Mouse (Mus musculus): ENCODE measurements at regions not wholly inside any gene's neighbourhood (a gene's known extent, or its start where the extent isn't known, plus 50 kb on each side); places are given as distances from the start of the nearest gene placed in this dataset.

DNA sequence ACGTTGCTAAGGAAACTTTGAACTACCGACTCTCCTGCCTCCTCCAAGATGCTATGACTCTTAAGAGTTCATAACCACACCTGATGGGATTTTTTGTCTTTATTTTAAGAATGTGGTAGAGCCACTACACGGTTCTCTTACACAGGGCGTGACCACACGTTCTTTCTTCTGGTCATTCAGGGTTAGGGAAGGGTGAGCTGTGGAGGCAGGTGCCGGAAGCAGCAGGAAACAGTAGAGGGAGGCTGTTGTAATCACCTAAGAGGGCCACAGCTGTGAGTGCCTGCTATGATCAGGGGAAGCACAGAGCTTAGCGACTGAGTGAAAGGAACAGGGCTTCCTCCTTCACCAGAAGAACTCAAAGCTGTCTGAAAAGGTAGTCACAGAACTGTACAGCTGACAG, 50.6 kb upstream of the Larp1 start:
- in situ Hi-C loops (cut with MboI, MseI): no loop called here

DNA sequence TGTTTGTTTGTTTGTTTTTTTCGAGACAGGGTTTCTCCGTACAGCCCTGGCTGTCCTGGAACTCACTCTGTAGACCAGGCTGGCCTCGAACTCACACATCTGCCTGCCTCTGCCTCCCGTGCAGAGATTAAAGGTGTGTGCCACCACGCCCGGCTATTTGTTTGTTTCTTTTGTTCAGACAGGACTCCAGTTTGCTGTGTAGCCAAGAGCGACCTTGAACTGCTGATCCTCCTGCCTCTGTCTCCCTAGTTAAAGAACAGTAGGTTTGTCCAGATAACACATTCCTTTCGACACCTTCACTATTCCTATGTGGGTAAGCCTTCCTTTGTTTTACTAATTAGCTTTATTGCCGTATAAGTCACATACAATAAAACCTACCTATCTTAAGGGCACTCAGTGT, 52.0 kb upstream of the Larp1 start:
- in situ Hi-C loops (cut with MboI, MseI): no loop called here

DNA sequence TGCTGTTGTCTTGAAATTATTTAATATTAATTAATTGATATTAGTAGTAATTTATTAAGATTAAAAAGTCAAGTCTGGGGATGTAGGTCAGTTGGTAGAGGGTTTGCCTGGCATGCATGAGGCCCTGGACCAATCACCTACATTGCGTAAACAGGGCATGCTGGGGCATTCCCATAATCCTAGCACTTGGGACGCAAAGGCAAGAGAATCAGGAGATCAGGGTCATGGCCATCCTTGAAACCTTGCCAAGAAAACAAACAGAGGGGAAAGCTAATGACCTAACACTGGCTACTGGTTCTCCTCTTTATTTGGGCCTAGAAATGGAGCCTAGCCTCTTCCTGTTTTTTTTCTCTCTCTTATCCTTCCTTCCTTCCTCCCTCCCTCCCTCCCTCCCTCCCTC, 52.8 kb upstream of the Larp1 start:
- in situ Hi-C loops (cut with MboI, MseI): no loop called here

- in situ Hi-C loops (cut with MboI, MseI): no loop called here
These were observed 53.4 kb upstream of the Larp1 start for GRCm38 (mm10) chr11:57955476-57955875.

- in situ Hi-C loops (cut with MboI, MseI): no loop called here
These were observed 54.2 kb upstream of the Larp1 start for GRCm38 (mm10) chr11:57954510-57955184.

DNA sequence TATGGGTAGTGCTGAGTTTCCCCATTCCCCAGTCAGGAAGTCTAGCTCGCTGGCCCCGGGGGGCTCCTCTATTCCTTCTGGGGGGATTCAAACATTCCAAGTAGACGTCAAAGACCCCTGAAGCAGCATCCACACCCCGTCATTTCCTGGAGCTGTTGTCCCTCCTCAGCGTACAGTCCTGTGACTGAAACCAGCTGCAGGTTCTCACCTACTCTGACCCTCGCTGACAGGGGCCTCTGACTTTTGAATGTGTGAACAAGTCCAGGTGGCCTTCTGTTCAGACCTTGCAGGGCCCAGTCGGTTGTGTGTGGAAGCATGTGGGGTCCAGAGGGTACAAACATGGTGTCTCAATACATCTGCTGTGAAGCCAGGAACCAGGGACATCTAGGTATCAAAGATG, 55.2 kb upstream of the Larp1 start:
- in situ Hi-C loops (cut with MboI, MseI): no loop called here

- in situ Hi-C loops (cut with MboI, MseI): no loop called here
These were observed 56.2 kb upstream of the Larp1 start for GRCm38 (mm10) chr11:57952619-57953018.

GRCm38 (mm10) chr11:57951541-57952326, 57.1 kb upstream of the Larp1 start:
- in situ Hi-C loops (cut with MboI, MseI): no loop called here

DNA sequence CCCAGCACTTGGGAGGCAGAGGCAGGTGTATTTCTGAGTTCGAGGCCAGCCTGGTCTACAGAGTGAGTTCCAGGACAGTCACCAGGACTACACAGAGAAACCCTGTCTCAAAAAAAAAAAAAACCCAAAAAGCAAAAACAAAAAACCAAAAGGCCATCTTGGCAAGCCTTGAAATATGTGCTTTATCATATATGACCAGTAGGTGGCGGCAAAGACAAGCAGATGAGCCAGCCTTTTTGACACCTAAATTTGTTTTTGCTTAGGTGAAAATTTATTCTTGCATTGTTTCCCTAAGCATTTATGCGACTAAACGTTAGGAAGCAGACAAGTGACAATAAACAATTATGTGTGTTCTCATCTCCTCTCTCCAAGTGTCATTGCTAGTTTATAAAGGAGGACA, 57.9 kb upstream of the Larp1 start:
- in situ Hi-C loops (cut with MboI, MseI): no loop called here

DNA sequence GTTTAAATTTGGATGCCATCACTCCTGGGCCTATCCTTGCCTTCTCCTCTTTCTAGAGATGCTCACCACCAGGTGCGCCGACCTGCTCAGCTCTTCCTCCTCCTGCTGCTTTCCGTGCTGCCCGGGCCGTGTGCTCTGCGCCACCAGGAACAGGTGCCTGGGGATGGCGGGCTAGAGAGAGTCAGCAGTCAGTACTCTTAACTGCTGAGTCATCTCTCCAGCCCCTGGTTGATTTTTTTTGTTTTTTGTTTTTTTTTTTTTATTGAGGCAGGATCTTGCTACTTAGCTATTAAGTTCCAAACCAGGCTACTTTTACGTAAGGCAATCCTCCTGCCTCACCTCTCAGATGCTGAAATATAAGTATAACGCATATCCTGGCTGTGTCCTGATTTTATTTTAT, 59.8 kb upstream of the Larp1 start:
- in situ Hi-C loops (cut with MboI, MseI): no loop called here

GRCm38 (mm10) chr11:57947347-57947746, 61.5 kb upstream of the Larp1 start:
- in situ Hi-C loops (cut with MboI, MseI): no loop called here

GRCm38 (mm10) chr11:57934391-57934850, 74.4 kb upstream of the Larp1 start:
- in situ Hi-C loops (cut with MboI, MseI): loop anchor here (5.0 kb wide), 1 partner anchor 102 kb away; the partner anchor contains the start of gene Hand1

- in situ Hi-C loops (cut with MboI, MseI): loop anchor here (5.0 kb wide), 1 partner anchor 101 kb away; the partner anchor contains the start of gene Hand1
These were observed 75.8 kb upstream of the Larp1 start for GRCm38 (mm10) chr11:57933065-57933464.

- in situ Hi-C loops (cut with MboI, MseI): no loop called here
These were observed 79.4 kb upstream of the Larp1 start for GRCm38 (mm10) chr11:57929506-57929905.

- in situ Hi-C loops (cut with MboI, MseI): no loop called here
These were observed 87.6 kb upstream of the Hand1 start for GRCm38 (mm10) chr11:57920263-57920662.

DNA sequence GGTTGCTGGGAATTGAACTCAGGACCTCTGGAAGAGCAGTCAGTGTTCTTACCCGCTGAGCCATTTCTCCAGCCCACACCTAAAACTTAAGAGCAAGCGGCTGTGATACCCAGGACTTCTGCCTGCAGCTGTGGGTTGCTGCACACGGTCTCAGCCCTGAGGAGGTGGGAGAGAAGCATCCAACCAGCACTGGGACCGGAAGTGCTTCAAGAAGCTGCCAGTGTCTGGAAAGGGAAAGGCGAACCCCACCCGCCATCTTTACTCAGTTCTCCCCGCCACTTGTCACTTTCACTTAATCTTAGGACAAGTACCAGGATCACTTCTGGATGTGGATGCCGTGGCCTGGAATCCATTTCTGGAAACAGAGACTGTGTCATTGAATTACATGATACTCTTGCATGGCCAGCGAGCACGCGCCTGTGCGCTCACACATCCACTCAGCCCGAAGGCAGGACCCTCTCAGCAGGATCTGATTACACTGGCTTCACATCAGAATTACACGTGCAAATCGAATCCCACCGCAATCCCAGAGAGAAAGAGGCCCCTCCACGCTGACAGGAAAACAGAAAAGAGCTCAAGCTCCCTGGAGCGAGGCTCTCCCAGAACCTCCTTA, 85.9 kb upstream of the Hand1 start:
- in situ Hi-C loops (cut with MboI, MseI): no loop called here

- in situ Hi-C loops (cut with MboI, MseI): no loop called here
These were observed 85.4 kb upstream of the Hand1 start for GRCm38 (mm10) chr11:57917974-57918373.

GRCm38 (mm10) chr11:57916016-57916415, 83.4 kb upstream of the Hand1 start:
- in situ Hi-C loops (cut with MboI, MseI): no loop called here

DNA sequence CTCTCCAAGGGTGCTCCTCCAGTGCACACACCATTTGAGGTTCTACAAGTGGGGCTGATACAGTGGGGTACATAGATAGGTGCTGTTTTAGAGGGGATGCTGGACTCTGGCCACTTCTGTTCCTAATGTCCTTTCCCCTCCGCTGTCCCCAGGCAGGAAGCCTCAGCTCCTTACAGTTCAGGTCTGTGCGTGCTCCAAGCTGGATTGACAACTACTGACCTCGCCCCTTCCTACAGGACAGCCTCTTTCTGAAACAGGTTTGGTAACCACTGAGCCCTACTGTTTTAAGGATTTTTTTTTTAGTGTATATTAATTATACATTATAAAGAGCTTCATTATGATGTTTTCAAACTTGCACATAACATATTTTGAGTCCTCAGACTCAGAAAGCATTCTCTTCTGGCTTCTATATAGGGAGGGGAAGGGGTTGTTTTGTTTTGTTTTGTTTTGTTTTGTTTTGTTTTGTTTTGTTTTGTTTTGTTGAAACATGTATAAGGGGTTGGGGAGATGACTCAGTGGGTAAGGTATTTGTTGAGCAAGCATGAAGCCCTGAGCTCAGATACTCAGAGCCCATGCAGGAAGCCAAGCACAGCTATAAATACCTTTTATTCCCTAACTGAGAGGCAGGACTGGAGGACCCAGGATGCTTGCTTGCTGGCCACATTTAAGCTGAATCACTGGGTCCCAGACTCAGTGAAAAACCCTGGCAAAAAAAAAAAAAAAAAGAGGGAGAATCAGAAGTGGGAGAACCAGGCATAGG, 81.4 kb upstream of the Hand1 start:
- in situ Hi-C loops (cut with MboI, MseI): no loop called here

DNA sequence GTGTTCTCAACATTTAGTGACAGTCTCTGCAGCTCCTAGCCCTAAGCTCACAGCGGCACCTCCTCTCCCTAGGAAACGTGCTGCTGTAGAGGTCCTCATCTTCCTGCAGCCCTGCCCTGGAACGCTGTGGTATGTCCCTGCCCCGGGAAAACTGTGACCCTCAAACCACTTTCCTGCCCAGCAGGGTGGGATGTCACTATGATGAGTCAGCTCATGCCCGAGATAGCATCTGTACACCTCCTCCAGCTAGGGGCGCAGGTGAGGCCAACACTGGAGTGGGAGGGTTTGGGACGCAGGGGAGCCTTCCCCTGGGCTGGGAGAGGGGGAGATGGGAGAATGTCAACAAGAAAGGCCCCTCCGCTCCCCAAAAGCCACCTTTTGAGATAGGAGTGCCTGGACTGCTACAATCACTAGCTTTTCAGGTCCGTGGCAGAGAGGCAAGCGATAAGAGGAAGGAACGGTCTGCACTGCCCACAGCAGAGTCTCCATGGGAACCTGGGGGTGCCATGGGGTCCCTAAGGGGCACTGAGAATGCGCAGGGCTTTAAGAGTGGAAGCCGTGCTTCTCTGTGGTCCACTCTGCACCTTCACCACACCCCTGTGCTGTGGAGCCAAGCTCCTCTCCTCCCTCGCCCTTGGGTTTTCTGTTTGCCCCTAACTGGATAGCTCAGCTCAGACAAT, 80.5 kb upstream of the Hand1 start:
- in situ Hi-C loops (cut with MboI, MseI): no loop called here

DNA sequence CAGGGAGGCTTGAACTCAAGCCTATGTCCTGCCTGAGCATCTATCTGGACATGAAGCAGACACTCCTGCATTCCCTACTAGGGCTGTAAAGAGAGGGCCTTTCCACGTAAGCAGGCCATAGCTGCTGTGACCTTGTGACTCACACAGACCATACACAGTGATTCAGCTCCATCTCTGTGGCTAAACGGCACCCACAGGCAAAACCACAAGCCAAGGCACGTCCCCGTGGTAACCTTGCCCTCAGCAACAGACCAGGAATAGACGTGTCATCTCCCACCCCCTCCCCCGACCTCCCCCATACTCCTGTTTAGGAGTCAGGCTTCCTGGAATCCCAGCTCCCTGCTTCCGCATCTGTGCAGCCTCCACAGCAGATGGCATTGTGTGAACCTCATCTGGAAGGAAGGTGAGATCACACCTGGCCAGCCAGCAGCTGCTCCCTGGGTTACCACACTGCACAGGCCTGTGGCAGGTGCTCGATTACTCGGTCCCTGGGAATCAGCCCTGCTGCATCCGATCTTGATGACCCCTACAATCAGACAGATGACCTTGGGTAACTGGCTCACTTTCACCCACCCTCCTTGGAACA, 79.2 kb upstream of the Hand1 start:
- in situ Hi-C loops (cut with MboI, MseI): no loop called here

Measured in T-helper 1 cell (primary cell).